Mouse (Mus musculus) midbrain, embryonic 11.5 days (tissue): Measurements from ENCODE around the gene Tnik. TPM values are rescaled to one million over a fixed set of nuclear protein-coding genes. Genes with fewer than 3 reads are reported as not detected.

Experiments
- ATAC-seq: fragments of 200-750 bp; cut with Nextera tagmentation; 2 replicates; pipeline ENCODE4 v1.8.0; 2017; ENCODE audit warnings: moderate TSS enrichment, moderate library complexity; ENCODE audit not compliant: low FRiP score
- DNase-seq: peaks from one replicate; pipeline ENCODE4 v3.0.0; 2015; ENCODE audit warnings: low spot score; ENCODE audit errors: missing footprints
- H3K27ac ChIP-seq: fragments of 300-500 bp; sonication (generic); 2 replicates; pipeline ENCODE4 v1.5.1; 2014; ENCODE audit warnings: low read depth, low read length
- H3K27me3 ChIP-seq: fragments of 300-500 bp; sonication (generic); 2 replicates; pipeline ENCODE4 v1.6.1; 2014; ENCODE audit warnings: mild to moderate bottlenecking, low read length, moderate library complexity, mixed read lengths; ENCODE audit not compliant: control insufficient read depth, insufficient read depth
- H3K36me3 ChIP-seq: fragments of 300-500 bp; sonication (generic); 2 replicates; pipeline ENCODE4 v1.6.1; 2014; ENCODE audit warnings: mild to moderate bottlenecking, low read length, moderate library complexity, mixed read lengths; ENCODE audit not compliant: control insufficient read depth, insufficient read depth
- H3K4me1 ChIP-seq: fragments of 300-500 bp; sonication (generic); 2 replicates; pipeline ENCODE4 v1.6.1; 2014; ENCODE audit warnings: low read length; ENCODE audit not compliant: control insufficient read depth, insufficient read depth
- H3K4me2 ChIP-seq: fragments of 300-500 bp; sonication (generic); 2 replicates; pipeline ENCODE4 v1.6.1; 2014; ENCODE audit warnings: mild to moderate bottlenecking, moderate library complexity
- H3K4me3 ChIP-seq: fragments of 300-500 bp; sonication (generic); 2 replicates; pipeline ENCODE4 v1.5.1; 2014; ENCODE audit warnings: low read depth, low read length
- H3K9ac ChIP-seq: fragments of 300-500 bp; sonication (generic); 2 replicates; pipeline ENCODE4 v1.6.1; 2014; ENCODE audit warnings: low read length
- H3K9me3 ChIP-seq: fragments of 300-500 bp; sonication (generic); 2 replicates; pipeline ENCODE4 v1.6.1; 2016; ENCODE audit warnings: low read length; ENCODE audit not compliant: control insufficient read depth
- WGBS: fragments of 180-500 bp; shearing (Covaris S2); extraction: QIAGEN DNeasy Blood & Tissue Kit; methylation state at CpG from one replicate; pipeline ENCODE4 v1.1.7; 2014; 5-methylcytosine and 5-hydroxymethylcytosine counted together
- polyA plus RNA-seq: library from polyadenylated mRNA; unstranded; fragments of >200 nt; fragmentation: Nextera tagmentation; extraction: Ambion mirVana; gene quantifications from 2 replicates; pipeline ENCODE4 v1.2.1, GENCODE M21; 2014

Tnik gene
- polyA plus RNA-seq, 1 experiment from 2014 or later, result 21.2 TPM

- no peak for ATAC-seq
- no peaks in the 10 kb centered on the region for H3K4me1 ChIP-seq
- WGBS, result 72% methylated on average over 1 of the region's 1 CpGs
- H3K4me2 ChIP-seq, result no peak overlapping the region
- no peak for DNase-seq
- no peak overlapping the region for H3K27ac ChIP-seq
- H3K9ac ChIP-seq, result no peak overlapping the region
- H3K27me3 ChIP-seq, result no peaks in the 10 kb centered on the region
- no peak overlapping the region for H3K4me3 ChIP-seq
- no peaks in the 10 kb centered on the region for H3K9me3 ChIP-seq
- H3K36me3 ChIP-seq, result no peaks in the 10 kb centered on the region
Measured at GRCm38 (mm10) chr3:28709740-28710139, 446.7 kb downstream of the Tnik start.

- no peak for ATAC-seq
- Histone ChIP-seq H3K4me3 (no peak overlapping the region), H3K9me3 (no peaks in the 10 kb centered on the region), H3K4me2 (no peak overlapping the region), H3K27ac (no peak overlapping the region), H3K4me1 (no peaks in the 10 kb centered on the region), H3K9ac (no peak overlapping the region), H3K36me3 (no peaks in the 10 kb centered on the region), H3K27me3 (no peaks in the 10 kb centered on the region)
- peak; percentile 79 for DNase-seq
- WGBS, result 80% methylated on average over 7 of the region's 7 CpGs
Measured at GRCm38 (mm10) chr3:28713913-28714698, 451.1 kb downstream of the Tnik start.

GRCm38 (mm10) chr3:28718521-28718920, 455.5 kb downstream of the Tnik start:
- WGBS, result 88% methylated on average over 2 of the region's 2 CpGs
- Histone ChIP-seq H3K4me3 (no peak overlapping the region), H3K36me3 (no peaks in the 10 kb centered on the region), H3K9ac (no peak overlapping the region), H3K27me3 (no peaks in the 10 kb centered on the region), H3K27ac (no peak overlapping the region), H3K4me2 (no peak overlapping the region), H3K9me3 (no peaks in the 10 kb centered on the region), H3K4me1 (no peaks in the 10 kb centered on the region)
- ATAC-seq (no peak), DNase-seq (peak; percentile 51)

GRCm38 (mm10) chr3:28721218-28721617, 458.2 kb downstream of the Tnik start:
- Histone ChIP-seq H3K36me3 (no peaks in the 10 kb centered on the region), H3K4me1 (no peaks in the 10 kb centered on the region), H3K4me3 (no peak overlapping the region), H3K27ac (no peak overlapping the region), H3K9ac (no peak overlapping the region), H3K27me3 (no peaks in the 10 kb centered on the region), H3K9me3 (no peaks in the 10 kb centered on the region), H3K4me2 (no peak overlapping the region)
- 52% methylated on average over 5 of the region's 5 CpGs for WGBS
- DNase-seq (no peak), ATAC-seq (no peak)

GRCm38 (mm10) chr3:28721838-28722237, 458.8 kb downstream of the Tnik start:
- 91% methylated on average over 7 of the region's 7 CpGs for WGBS
- ATAC-seq (no peak), DNase-seq (no peak)
- H3K36me3 ChIP-seq, result no peaks in the 10 kb centered on the region
- no peaks in the 10 kb centered on the region for H3K27me3 ChIP-seq
- no peak overlapping the region for H3K4me3 ChIP-seq
- H3K27ac ChIP-seq, result no peak overlapping the region
- no peak overlapping the region for H3K9ac ChIP-seq
- no peak overlapping the region for H3K4me2 ChIP-seq
- no peaks in the 10 kb centered on the region for H3K9me3 ChIP-seq
- no peaks in the 10 kb centered on the region for H3K4me1 ChIP-seq

GRCm38 (mm10) chr3:28722531-28722930, 459.5 kb downstream of the Tnik start:
- no peak overlapping the region for H3K4me3 ChIP-seq
- ATAC-seq (no peak), DNase-seq (no peak)
- no peak overlapping the region for H3K27ac ChIP-seq
- H3K36me3 ChIP-seq, result no peaks in the 10 kb centered on the region
- H3K9me3 ChIP-seq, result no peaks in the 10 kb centered on the region
- no peaks in the 10 kb centered on the region for H3K4me1 ChIP-seq
- H3K9ac ChIP-seq, result no peak overlapping the region
- no peak overlapping the region for H3K4me2 ChIP-seq
- H3K27me3 ChIP-seq, result no peaks in the 10 kb centered on the region

GRCm38 (mm10) chr3:28723534-28723933, 460.5 kb downstream of the Tnik start:
- Histone ChIP-seq H3K27me3 (no peaks in the 10 kb centered on the region), H3K4me3 (no peak overlapping the region), H3K36me3 (no peaks in the 10 kb centered on the region), H3K9me3 (no peaks in the 10 kb centered on the region), H3K27ac (no peak overlapping the region), H3K9ac (no peak overlapping the region), H3K4me1 (no peaks in the 10 kb centered on the region), H3K4me2 (no peak overlapping the region)
- WGBS, result 70% methylated on average over 6 of the region's 6 CpGs
- ATAC-seq (no peak), DNase-seq (no peak)

GRCm38 (mm10) chr3:28725203-28725602, 462.2 kb downstream of the Tnik start:
- H3K9ac ChIP-seq, result no peak overlapping the region
- no peaks in the 10 kb centered on the region for H3K9me3 ChIP-seq
- ATAC-seq (no peak), DNase-seq (peak; percentile 49)
- H3K4me1 ChIP-seq, result no peaks in the 10 kb centered on the region
- H3K4me3 ChIP-seq, result no peak overlapping the region
- no peak overlapping the region for H3K27ac ChIP-seq
- H3K4me2 ChIP-seq, result no peak overlapping the region
- H3K27me3 ChIP-seq, result no peaks in the 10 kb centered on the region
- 91% methylated on average over 13 of the region's 13 CpGs for WGBS
- H3K36me3 ChIP-seq, result no peaks in the 10 kb centered on the region
